Mouse (Mus musculus) B cell, adult (primary cell): Measurements from ENCODE around the gene Gm21985. TPM values are rescaled to one million over a fixed set of nuclear protein-coding genes. Genes with fewer than 3 reads are reported as not detected.

Source experiments
- total RNA-seq: library from RNA; stranded (reverse); gene quantifications from 4 replicates; pipeline ENCODE4 v1.2.4, GENCODE M21; 2023; ENCODE audit not compliant: inconsistent age

Gm21985 gene
- 0.27 to 0.70 TPM (median 0.30 TPM) in 3 of 4 replicates, not detected in the other for total RNA-seq

GRCm38 (mm10) chr2:112266242-112266592 lies at the start of gene Gm21985:
TSS of gene Gm21985 (plus strand) at chr2:112266314.

DNA sequence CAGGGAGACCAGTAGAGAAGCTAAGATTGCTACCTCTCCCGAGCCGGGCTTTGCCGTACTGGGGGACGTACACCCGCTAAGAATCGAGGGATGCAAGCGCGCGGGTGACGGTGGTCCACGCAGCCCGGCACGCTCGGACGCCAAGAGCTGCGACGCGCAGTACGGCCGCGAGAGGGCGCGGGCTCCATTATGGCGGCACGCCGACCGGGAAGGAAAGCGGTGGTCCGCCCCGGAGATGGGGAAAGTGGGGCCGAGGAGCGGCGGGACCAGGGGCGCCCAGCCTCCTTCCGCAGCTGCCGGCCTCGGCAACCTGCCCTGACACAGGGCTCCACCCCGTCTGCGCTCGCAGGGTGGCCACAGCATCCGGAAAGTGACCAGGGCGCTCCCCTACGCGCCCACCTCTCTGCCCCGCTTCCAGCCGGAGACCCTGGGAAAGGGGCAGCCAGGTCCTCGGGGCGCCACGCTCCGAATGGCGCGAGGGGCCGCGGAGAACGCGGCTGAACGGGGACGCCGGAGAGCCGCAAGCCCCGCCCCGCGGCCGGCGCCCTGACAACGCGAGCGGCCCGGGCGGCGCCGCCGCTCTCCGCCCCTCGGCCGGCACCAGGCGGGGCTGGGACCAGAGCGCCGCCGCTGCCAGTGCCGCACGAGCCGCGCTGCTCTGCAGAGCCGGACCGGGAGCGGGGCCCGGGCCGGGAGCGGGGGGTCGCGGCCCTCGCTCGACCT lies 26.7 kb upstream of the Gm21985 start, which contains the start of gene Lpcat4:
Gene Lpcat4 (plus strand): TSS at position 257 of the 723 bp plus-strand sequence.

DNA sequence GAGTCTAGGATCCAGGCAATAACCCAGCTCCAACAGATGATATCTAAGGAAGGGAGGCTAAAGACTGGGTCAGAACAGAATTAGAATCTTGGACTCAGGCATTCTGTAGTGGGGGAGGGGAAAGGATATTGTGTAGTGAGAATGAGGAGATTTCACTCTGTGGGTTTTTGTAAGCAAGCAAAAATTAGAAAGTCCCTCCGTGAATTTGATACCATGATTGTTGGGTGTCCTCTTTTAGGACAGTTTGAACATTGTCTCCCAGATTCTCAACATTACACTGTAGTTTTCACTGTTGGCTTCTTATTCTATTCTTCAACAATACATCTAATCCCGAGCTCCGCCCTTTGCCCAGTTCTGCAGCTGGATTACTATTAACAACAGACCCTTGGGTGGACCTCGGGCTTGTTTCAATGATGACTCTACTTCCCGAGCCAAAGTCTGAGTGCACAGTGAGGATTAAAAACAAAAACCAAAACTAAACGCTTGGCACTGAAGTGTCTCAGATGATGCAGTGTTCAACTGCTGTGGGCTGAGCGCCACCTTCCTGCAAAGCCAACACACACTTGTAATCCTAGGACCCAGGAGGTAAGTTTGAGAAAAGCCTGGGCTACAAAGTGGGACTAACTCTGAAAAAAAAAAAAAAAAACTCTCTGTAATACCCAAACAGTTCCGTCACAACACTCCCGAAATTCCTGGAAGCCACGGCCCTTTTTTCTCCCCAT lies 6.7 kb upstream of the Gm21985 start, which contains the start of gene Nutm1:
Gene Nutm1 (minus strand): TSS at position 51 of the 722 bp plus-strand sequence.

DNA sequence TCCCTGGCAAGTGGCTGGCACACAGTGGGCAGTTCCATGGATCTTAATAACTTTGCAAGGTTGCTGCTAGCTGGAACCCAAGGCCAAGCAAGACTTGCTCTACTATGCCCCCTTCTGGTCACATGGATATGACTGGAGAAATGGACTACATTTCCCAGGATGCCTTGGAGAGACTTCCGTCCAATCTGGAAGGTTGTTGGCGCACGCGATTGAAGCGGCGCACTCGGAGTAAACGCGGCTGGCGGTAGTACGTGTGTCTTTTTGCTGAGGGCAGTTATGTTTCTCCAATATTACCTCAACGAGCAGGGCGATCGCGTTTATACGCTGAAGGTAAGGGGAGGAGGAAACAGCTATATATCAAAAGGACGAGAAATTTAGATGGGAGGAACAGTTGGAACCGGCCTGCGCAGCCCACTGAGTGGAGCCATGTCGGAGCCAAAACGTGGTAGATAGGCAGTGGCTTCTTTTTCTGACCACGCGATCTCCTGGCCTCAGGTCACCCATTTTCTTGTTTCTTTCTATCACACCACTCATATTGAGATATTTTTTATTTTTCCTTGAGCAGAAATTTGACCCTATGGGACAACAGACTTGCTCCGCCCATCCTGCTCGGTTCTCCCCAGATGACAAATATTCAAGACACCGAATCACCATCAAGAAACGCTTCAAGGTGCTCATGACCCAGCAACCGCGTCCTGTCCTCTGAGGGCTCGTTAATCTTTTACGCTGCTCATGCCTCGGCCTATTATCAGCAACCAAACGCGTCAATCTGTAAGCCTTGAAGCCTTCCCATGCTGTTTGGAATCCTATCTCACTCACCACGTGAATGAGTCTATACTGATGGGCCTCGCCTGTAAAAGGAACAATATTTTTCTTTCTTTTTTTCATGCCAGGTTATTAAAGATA lies 4.1 kb upstream of the Gm21985 start, which contains the start of gene Nop10:
Gene Nop10 (plus strand): TSS at position 179 of the 906 bp plus-strand sequence.

DNA sequence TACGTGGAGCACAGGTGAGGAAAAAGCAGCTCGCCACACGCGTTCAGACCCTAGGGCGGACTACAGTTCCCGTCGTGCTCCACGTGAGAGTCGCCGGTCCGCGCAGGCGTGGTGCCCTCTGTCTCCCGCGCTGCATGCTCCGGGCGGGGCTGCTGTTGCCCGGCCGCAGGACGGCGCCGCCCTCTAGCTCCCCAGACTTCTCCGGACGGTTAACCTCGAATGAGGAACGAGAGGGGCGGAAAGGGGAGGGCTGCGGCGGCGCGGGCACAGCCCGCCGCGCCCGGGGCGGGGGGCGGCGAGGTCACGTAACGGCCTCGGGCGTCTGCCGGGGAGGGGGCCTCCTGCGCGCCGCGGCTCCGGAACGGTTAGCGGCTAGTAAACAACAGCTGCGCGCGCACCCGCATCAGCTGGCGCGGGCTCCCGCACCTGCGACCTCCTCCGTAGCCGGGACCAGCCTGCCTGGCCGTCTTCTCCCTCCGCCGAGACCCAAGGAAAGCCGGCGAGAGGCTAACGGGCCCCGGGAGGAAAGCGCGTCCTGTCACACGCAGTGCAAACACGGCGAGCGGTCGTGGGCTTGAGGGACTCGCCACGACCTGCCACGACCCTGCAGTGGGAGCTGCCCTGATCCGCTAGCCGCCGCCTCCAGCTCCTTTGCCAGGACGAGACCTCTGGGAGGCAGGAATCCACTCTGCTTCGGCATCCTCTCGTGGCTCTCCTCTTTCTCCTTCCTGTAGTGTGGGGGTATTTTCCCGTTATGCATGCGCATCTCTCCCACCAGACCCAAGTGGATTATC lies 469 bp upstream of the Gm21985 start, which contains the start of gene Slc12a6:
Gene Slc12a6 (plus strand): TSS at position 378 of the 794 bp plus-strand sequence.

GRCm38 (mm10) chr2:112367726-112368673 lies 101.9 kb downstream of the Gm21985 start, which contains the start of gene Emc4:
TSS of gene Emc4 (minus strand) at chr2:112368027.

DNA sequence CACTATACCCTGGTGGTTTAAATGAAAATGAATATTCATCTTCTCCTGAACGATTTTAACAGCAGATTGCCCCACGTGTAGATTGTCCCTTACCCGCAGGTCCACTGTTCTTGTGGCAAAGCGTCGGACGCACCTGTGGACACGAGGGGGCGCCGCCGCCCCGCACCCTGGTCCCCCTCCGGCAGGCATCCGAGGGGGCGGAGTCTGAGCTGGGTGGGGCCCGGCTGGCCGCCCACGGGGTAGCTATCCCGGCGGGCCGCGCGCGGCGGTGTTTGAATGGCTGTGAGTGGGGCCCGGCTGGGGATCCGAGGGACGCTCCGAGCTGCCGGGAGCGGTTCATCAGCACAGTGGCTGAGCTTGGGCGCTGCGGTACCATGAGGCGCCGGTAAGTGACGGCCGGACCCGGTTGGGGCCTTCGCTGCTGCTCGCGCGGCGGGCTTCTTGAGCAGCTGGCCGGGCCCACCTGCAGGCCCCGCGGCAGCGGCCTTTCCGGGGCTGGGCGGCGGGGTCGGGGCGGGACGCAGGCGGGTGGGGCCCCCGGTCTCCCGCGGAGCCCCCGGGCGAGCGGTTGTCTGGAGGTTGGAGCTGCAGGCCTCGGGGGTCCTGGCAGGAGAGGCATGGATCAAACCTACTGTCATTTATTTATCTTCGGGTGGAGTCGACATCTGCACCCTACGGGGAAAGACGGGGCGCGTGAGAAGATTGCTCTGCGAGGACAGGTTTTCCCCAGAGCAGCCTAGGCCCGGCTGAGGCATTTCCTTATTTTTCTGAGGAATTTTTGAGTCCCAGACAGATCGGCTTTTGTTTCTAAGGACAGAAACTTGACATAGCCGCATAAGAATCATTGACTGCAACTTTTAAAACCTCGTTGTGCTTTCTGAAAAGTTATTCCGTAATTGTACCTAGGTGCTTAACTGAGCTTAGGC lies 113.1 kb downstream of the Gm21985 start, which contains the start of gene Katnbl1:
Gene Katnbl1 (plus strand): TSS at position 239 of the 926 bp plus-strand sequence.

GRCm38 (mm10) chr2:112454862-112455564 lies 188.9 kb downstream of the Gm21985 start, which contains the start of gene Emc7:
TSS of gene Emc7 (plus strand) at chr2:112454997.

Other genes with a start within 250 kb of the Gm21985 start
- gene Olfr1311, start 241.9 kb upstream of the Gm21985 start, total RNA-seq, result not detected in 4 replicates
- not detected in 4 replicates for gene Olfr1312, start 216.1 kb upstream of the Gm21985 start, total RNA-seq
- gene Olfr1313, start 188.5 kb upstream of the Gm21985 start, total RNA-seq, result not detected in 4 replicates
- gene Olfr1314, start 169.5 kb upstream of the Gm21985 start, total RNA-seq, result not detected in 4 replicates
- not detected in 4 replicates for gene Olfr1315-ps1, start 150.9 kb upstream of the Gm21985 start, total RNA-seq
- not detected in 4 replicates for gene Olfr1316, start 131.3 kb upstream of the Gm21985 start, total RNA-seq
- gene Olfr1317, start 126.0 kb upstream of the Gm21985 start, total RNA-seq, result not detected in 4 replicates
- gene Olfr1318, start 112.1 kb upstream of the Gm21985 start, total RNA-seq, result not detected in 4 replicates
- 7.0 to 10.3 TPM (median 9.0 TPM) in 4 replicates for gene Lpcat4, start 26.8 kb upstream of the Gm21985 start, total RNA-seq
- gene Nutm1, start 7.0 kb upstream of the Gm21985 start, total RNA-seq, result not detected in 4 replicates
- gene Nop10, start 4.4 kb upstream of the Gm21985 start, total RNA-seq, result 61.1 to 71.6 TPM (median 67.0 TPM) in 4 replicates
- 308 to 321 TPM (median 314 TPM) in 4 replicates for gene Slc12a6, start 489 bp upstream of the Gm21985 start, total RNA-seq
- 27.2 to 28.8 TPM (median 28.1 TPM) in 4 replicates for gene Emc4, start 101.7 kb downstream of the Gm21985 start, total RNA-seq
- gene Katnbl1, start 112.9 kb downstream of the Gm21985 start, total RNA-seq, result 9.0 to 10.6 TPM (median 10.2 TPM) in 4 replicates
- 9.9 to 11.4 TPM (median 10.7 TPM) in 4 replicates for gene Emc7, start 188.7 kb downstream of the Gm21985 start, total RNA-seq
- not detected in 4 replicates for gene Chrm5, start 214.5 kb downstream of the Gm21985 start, total RNA-seq
- 10.6 to 19.8 TPM (median 16.1 TPM) in 4 replicates for gene Aven, start 226.7 kb downstream of the Gm21985 start, total RNA-seq